Mouse (Mus musculus) thymus, adult 2 months (tissue): Measurements from ENCODE around the gene Rere. TPM values are rescaled to one million over a fixed set of nuclear protein-coding genes. Genes with fewer than 3 reads are reported as not detected.

ENCODE experiments used
- DNase-seq: peaks from one replicate; pipeline ENCODE4 v3.0.0; 2021
- H3K27ac ChIP-seq: fragments of 200-500 bp; 2 replicates; pipeline ENCODE4 v1.5.1; 2012; ENCODE audit warnings: low read length, control low read depth; ENCODE audit not compliant: control insufficient read depth, insufficient read depth
- H3K27me3 ChIP-seq: fragments of 200-500 bp; 2 replicates; pipeline ENCODE4 v1.6.1; 2012; ENCODE audit warnings: mild to moderate bottlenecking, low read length, moderate library complexity, mixed read lengths; ENCODE audit not compliant: control insufficient read depth, insufficient read depth
- H3K36me3 ChIP-seq: fragments of 200-500 bp; 2 replicates; pipeline ENCODE4 v1.6.1; 2012; ENCODE audit warnings: mild to moderate bottlenecking, low read length, moderate library complexity; ENCODE audit not compliant: control insufficient read depth, insufficient read depth
- H3K4me1 ChIP-seq: fragments of 200-500 bp; replicated peaks from 2 replicates; pipeline ENCODE4 v1.6.1; 2012; ENCODE audit warnings: low read length; ENCODE audit not compliant: control insufficient read depth, insufficient read depth
- H3K4me3 ChIP-seq: fragments of 200-500 bp; 2 replicates; pipeline ENCODE4 v1.5.1; 2012; ENCODE audit warnings: mild to moderate bottlenecking, low read length, control low read depth, moderate library complexity; ENCODE audit not compliant: control insufficient read depth, insufficient read depth
- CTCF ChIP-seq: fragments of 200-500 bp; IDR thresholded peaks from 2 replicates; pipeline ENCODE4 v1.5.1; 2012; ENCODE audit warnings: mild to moderate bottlenecking, control low read depth, low read length, moderate library complexity, borderline replicate concordance; ENCODE audit not compliant: control insufficient read depth, poor library complexity, insufficient read depth; ENCODE audit errors: extremely low read depth
- POLR2A ChIP-seq: fragments of 200-500 bp; IDR thresholded peaks from 2 replicates; pipeline ENCODE4 v1.6.1; 2012; ENCODE audit warnings: mild to moderate bottlenecking, low read length, control low read depth, moderate library complexity; ENCODE audit not compliant: control insufficient read depth, poor library complexity, insufficient read depth; ENCODE audit errors: extremely low read depth
- WGBS: fragments of 180-500 bp; shearing (Covaris S2); methylation state at CpG from one replicate; pipeline ENCODE4 v1.1.7; 2018; 5-methylcytosine and 5-hydroxymethylcytosine counted together
- polyA plus RNA-seq: library from polyadenylated mRNA; depleted of rRNA; stranded (reverse); fragments of >200 nt; gene quantifications from 2 replicates; pipeline ENCODE4 v1.2.3, GENCODE M21; 2012

Gene Rere
- polyA plus RNA-seq, 1 experiment: 52.5 TPM

- Histone ChIP-seq H3K36me3 (no peaks in the 10 kb centered on the region), H3K27ac (no peak overlapping the region), H3K27me3 (no peaks in the 10 kb centered on the region), H3K4me3 (no peak overlapping the region), H3K4me1 (no peaks in the 10 kb centered on the region)
- no peak for DNase-seq
- TF ChIP-seq CTCF (no peak), POLR2A (no peak)
- WGBS: 83% methylated on average over 6 of the region's 6 CpGs
These were observed 177.8 kb downstream of the Rere start for GRCm38 (mm10) chr4:150459022-150459794.

- H3K36me3 ChIP-seq: no peaks in the 10 kb centered on the region
- TF ChIP-seq CTCF (no peak), POLR2A (no peak)
- no peak overlapping the region for H3K4me3 ChIP-seq
- 88% methylated on average over 5 of the region's 5 CpGs for WGBS
- H3K4me1 ChIP-seq: no peaks in the 10 kb centered on the region
- H3K27me3 ChIP-seq: no peaks in the 10 kb centered on the region
- no peak for DNase-seq
- H3K27ac ChIP-seq: no peak overlapping the region
These were observed 179.0 kb downstream of the Rere start for GRCm38 (mm10) chr4:150460451-150460850.

GRCm38 (mm10) chr4:150461011-150461410 lies 179.6 kb downstream of the Rere start:
- Histone ChIP-seq H3K27ac (no peak overlapping the region), H3K4me1 (no peaks in the 10 kb centered on the region), H3K4me3 (no peak overlapping the region), H3K27me3 (no peaks in the 10 kb centered on the region), H3K36me3 (no peaks in the 10 kb centered on the region)
- 91% methylated on average over 5 of the region's 5 CpGs for WGBS
- no peak for TF ChIP-seq CTCF
- TF ChIP-seq POLR2A: no peak
- DNase-seq: no peak

- Histone ChIP-seq H3K36me3 (no peaks in the 10 kb centered on the region), H3K27ac (no peak overlapping the region), H3K4me3 (no peak overlapping the region), H3K4me1 (no peaks in the 10 kb centered on the region), H3K27me3 (no peaks in the 10 kb centered on the region)
- 47% methylated on average over 6 of the region's 6 CpGs for WGBS
- DNase-seq: no peak
- TF ChIP-seq POLR2A (no peak), CTCF (no peak)
These were observed 180.2 kb downstream of the Rere start for GRCm38 (mm10) chr4:150461427-150462189.

GRCm38 (mm10) chr4:150462367-150462766 lies 180.9 kb downstream of the Rere start:
- TF ChIP-seq POLR2A: no peak
- TF ChIP-seq CTCF: no peak
- Histone ChIP-seq H3K27ac (no peak overlapping the region), H3K4me1 (no peaks in the 10 kb centered on the region), H3K27me3 (no peaks in the 10 kb centered on the region), H3K36me3 (no peaks in the 10 kb centered on the region), H3K4me3 (no peak overlapping the region)
- no peak for DNase-seq
- 56% methylated on average over 4 of the region's 4 CpGs for WGBS

GRCm38 (mm10) chr4:150465759-150466158 lies 184.3 kb downstream of the Rere start:
- Histone ChIP-seq H3K36me3 (peaks cover 4% of the 10 kb centered on the region), H3K4me1 (no peaks in the 10 kb centered on the region), H3K4me3 (no peak overlapping the region), H3K27me3 (no peaks in the 10 kb centered on the region), H3K27ac (no peak overlapping the region)
- DNase-seq: peak; percentile 77
- WGBS: 53% methylated on average over 4 of the region's 4 CpGs
- TF ChIP-seq CTCF (no peak), POLR2A (no peak)
